Mouse (Mus musculus) cortical plate, adult 2 months (tissue): ENCODE measurements around the gene Adamts12.

ENCODE experiments used
- CTCF ChIP-seq: fragments of 200-500 bp; IDR thresholded peaks from 2 replicates; pipeline ENCODE4 v1.5.1; 2011; ENCODE audit warnings: mild to moderate bottlenecking, control low read depth, low read length; ENCODE audit not compliant: insufficient read depth; ENCODE audit errors: extremely low read depth
- POLR2A ChIP-seq: fragments of 200-500 bp; IDR thresholded peaks from 2 replicates; pipeline ENCODE4 v1.6.1; 2011; ENCODE audit warnings: mild to moderate bottlenecking, low read length, control low read depth; ENCODE audit not compliant: insufficient read depth; ENCODE audit errors: extremely low read depth

- no peak for TF ChIP-seq CTCF
- no peak for TF ChIP-seq POLR2A
Observed at GRCm38 (mm10) chr15:11083678-11084077, 19.1 kb downstream of the Adamts12 start.
